Mouse (Mus musculus) frontal cortex, postnatal 10 days (tissue): ENCODE data around the gene Snhg11.
"Not testable (repeated sequence)": the region's sequence is repeated elsewhere in the genome, so short reads cannot be mapped to it uniquely, and the experiment has no call there.

Source experiments
- DNase-seq, 2 experiments: peaks; one replicate each; pipeline ENCODE4 v3.0.0; 2022; ENCODE audit warnings: low spot score in 2 of 2, mixed read lengths in 1 of 2

Snhg11 gene

DNA sequence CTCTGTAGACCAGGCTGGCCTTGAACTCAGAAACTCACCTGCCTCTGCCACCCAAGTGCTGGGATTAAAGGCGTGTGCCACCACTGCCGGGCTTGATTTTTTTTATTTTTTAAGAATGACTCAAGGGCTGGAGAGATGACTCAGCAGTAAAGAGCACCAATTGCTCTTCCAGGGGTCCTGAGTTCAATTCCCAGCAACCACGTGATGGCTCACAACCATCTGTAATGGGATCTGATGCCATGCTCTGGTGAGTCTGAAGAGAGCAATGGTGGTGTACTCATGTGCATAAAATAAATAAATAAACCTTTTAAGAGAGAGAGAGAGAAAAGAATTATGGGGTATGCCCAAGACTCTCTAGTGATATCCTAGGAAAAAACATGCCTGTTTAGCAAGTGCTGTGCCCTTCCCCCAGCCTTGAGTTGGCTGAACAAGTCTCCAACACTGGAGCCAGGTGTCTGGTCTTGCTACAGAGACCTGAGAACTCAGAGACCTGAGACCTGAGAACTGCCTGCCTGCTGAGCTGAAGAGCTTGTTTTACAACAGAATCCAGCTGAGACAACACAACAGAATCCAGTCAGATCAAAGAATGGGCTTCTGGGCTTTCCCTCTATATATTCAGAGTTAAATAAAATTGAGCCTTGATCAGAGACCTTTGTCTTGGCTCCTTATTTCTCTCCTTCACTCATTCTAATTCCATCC, 5.8 kb upstream of the Snhg11 start:
- no peak for DNase-seq

- DNase-seq, result no peak
Measured at GRCm38 (mm10) chr2:158370173-158370550, 5.3 kb upstream of the Snhg11 start.

DNA sequence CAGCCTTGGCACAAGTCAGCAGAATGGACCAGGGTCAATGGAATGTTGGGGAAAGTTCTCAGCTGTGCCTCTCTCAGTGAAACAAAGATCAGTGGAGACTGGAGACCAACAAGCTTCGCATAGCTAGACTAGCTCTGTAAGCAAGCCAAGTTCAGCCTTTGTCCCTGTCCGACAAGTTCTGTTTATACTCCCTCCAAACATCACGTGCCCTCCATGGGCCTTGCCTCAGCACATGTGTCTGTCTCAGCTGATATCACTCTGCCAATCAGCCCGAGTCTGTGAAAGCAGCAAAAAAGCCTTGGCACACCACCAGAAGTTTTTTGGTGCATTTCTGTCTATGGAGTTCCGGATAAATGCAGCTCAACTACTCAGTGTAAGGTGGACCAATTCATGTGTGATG, 2.4 kb upstream of the Snhg11 start:
- no peak for DNase-seq

DNA sequence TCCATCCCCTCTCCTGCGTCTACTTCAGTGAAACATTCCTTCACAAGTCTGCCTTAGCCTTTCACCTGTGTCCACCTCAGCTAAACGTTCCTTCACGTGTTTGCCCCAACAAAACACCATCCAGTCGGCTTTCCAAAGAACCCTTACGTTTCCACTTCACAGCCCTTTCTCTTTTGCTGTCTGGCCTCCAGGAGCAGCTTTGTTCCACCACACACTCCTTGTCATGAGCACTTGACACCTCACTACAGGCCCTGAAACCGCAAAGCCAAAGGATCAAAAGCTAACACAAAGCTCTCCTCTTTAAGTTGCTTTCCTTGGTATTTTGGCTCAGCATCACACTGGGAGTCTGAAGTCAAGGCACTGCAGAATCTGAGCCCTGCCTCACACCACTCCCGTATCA, 1.9 kb upstream of the Snhg11 start:
- no peak for DNase-seq

DNA sequence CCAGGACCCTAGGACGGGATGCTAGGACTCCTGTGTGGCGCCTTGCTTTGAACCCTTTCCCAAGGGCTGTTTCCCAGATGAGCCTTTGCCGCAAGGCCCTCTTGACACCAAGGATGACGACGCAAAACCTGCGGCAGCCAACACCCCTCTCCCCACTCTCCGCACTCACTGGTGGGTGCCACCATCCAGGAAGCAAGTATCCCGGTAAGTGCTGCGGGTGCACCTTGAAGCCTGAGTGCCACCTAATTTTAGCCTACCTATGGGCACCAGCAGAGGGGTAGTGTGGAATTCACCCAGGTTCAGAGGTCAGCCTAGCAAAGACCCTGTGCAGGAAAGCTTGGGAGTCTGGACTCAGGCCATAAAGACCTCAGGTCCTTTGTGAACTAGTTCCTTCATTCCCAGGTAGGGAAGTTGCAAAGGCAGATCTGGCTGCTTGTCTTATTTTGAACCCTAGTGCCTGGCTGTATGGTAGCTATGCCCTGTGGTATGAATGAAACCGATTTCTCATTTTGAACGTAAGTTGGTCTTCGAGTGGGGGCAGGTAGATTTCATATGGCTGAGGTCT, 767 bp downstream of the Snhg11 start:
- no peak for DNase-seq

GRCm38 (mm10) chr2:158376798-158377197, 1.4 kb downstream of the Snhg11 start:
- DNase-seq, result no peak

- no peak for DNase-seq
Measured at GRCm38 (mm10) chr2:158377811-158378210, 2.4 kb downstream of the Snhg11 start.

- peak in 1 of 2 experiments; percentile 61 for DNase-seq
Measured at GRCm38 (mm10) chr2:158379354-158380078, 4.1 kb downstream of the Snhg11 start.

GRCm38 (mm10) chr2:158386072-158386471, 10.6 kb downstream of the Snhg11 start:
- DNase-seq, result no peak

DNA sequence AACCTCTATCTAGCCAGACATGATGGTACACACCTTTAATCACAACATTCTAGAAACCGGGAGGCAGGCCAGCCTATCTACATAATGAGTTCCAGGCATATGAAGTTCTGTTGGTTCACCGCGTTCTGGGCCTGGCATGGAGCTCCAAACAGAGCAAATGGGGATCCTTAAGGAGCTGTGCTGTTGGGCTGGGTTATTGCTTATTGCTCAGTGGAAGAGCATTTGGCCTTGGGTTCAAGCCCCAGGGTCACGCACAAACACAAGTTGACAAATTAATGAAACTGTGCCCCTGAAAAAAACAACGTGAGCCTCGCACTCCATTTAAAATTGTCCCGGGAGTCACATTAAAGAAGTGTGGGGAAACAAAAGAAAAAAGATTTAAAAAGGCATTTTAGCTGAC, 14.0 kb downstream of the Snhg11 start:
- DNase-seq, result no peak

- DNase-seq, result no peak
Measured at GRCm38 (mm10) chr2:158396369-158396768, 20.9 kb downstream of the Snhg11 start.

DNA sequence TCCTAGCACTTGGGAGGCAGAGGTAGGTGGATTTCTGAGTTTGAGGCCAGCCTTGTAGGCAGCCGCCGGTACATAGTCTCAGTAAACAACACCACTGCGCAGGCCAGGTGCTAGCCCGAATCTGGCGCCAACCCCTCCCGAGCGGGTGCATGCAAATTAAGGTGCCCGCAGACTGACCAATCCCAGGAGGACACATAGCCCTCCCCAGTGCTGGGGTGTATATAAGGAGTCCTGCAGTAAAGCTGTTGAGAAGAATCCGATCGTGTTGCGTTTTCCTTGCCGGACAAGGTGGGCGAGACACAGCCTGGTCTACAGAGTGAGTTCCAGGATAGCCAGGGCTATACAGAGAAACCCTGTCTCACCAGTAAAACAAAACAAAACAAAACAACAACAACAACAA, 21.7 kb downstream of the Snhg11 start:
- DNase-seq, result not testable (repeated sequence)

- DNase-seq, result no peak
Measured at GRCm38 (mm10) chr2:158402915-158403314, 27.5 kb downstream of the Snhg11 start.

DNA sequence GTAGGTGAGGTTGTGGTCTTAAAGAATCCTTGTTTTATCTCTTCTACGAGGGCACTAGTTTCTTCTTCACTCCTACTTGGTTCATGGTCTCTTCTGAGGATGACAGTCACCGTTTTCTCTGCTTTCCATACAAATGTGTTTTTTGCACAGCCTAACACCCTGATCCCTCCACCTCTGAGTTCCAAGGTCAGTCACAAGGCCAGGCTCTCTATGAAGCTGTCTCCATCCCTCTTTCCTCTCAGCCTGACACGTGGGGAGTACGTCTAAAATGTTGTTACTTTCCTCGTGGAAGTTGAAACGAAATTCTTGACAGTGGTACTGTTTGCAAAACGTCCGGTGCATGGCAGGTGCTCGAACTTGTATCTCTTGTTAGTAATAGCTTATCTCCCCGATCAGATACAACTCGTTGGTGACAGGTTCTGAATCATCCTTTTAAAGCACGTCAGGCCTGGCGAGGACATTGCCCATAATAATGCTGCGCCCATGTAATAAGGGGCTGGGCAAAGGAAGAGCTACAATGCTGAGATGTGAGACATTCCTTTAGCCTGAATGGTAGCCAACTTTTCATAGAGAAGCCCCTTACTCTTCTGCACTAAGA, 33.7 kb downstream of the Snhg11 start:
- DNase-seq, result no peak

DNA sequence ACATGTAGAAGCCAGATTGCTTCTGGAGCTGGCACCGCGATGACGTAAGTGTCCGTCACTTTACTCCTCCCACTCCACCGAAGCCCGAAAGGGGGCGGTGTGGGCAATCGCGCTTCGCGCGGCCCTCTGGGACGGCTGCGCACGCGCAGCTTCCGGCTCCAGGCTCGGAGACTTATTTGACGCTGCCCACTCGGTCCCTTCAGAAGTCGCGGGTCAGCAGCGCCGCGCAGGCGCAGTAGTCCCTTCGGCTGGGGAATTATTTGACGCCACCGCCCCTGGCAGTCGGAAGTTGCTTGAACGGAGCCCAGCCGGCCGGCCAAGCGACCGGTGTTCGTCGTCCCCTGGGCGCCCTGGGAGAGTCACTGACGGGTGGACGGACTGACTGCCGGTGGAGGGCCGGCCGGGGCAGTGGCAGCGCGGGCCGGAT, 34.2 kb downstream of the Snhg11 start, which contains the start of gene Ralgapb:
TSS of gene Ralgapb (plus strand) at position 254 of the 427 bp plus-strand sequence.
- DNase-seq, result peak; percentile 96 to 99

GRCm38 (mm10) chr2:158410022-158411014, 34.9 kb downstream of the Snhg11 start:
- peak in 1 of 2 experiments; percentile 41 for DNase-seq

DNA sequence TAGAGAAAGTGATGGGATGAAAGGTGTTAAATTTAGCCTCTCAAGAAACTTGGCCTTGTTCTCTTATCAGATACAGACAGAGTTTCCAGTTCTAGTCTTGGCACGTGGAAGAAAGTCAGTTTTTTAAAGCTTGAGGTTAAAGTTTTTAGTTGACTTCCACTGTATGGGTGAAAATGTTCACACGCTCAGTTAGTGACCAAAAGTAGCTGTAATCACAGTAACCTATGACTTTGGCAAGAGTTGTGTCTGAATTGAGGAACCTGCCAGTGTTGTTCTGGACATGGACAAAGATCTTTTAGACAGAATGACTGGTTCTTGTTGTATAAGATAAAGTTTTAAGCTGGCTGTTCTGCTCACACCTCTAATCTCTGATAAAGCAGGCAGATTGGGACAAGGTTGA, 37.8 kb downstream of the Snhg11 start:
- no peak for DNase-seq

DNA sequence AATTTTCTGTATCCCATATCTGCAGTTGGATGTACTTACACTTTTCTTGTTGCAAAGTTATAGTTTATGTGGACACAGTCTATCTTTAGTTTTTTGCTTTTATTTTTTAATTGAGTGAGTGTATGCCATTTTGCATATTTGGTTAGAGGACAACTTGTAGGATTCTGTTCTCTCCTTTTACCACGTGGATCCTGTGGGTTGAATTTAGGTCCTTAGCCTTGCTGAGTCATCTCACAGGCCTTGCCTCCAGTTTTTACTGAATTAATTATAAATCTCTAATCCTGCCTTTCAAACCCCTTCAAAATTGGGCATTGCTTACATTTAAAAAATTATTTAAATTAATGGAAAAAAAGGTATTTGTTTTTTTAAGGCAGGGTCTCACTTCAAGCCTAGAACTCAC, 40.4 kb downstream of the Snhg11 start:
- no peak for DNase-seq

- DNase-seq, result no peak
Measured at GRCm38 (mm10) chr2:158418663-158419062, 43.2 kb downstream of the Snhg11 start.
